Mouse (Mus musculus) stomach, adult 2 months (tissue): Measurements from ENCODE around the gene Cd48. TPM values are rescaled to one million over a fixed set of nuclear protein-coding genes. Genes with fewer than 3 reads are reported as not detected.

Source experiments
- polyA plus RNA-seq: library from polyadenylated mRNA; depleted of rRNA; stranded (reverse); fragments of >200 nt; gene quantifications from 2 replicates; pipeline ENCODE4 v1.2.3, GENCODE M21; 2012; rRNA removed

Cd48 gene
- polyA plus RNA-seq = 0.29 and 0.30 TPM in 2 replicates

GRCm38 (mm10) chr1:171681531-171682299, at the start of gene Cd48:
Gene Cd48 (plus strand): TSS chr1:171682009.

GRCm38 (mm10) chr1:171652734-171653133, 29.1 kb upstream of the Cd48 start, which contains the start of gene Slamf7:
Gene Slamf7 (minus strand): TSS chr1:171653035.

Other genes starting within 250 kb of the Cd48 start
- gene F11r, start 244.5 kb upstream of the Cd48 start, polyA plus RNA-seq = 43.0 and 50.4 TPM in 2 replicates
- gene Alyref2, start 178.5 kb upstream of the Cd48 start, polyA plus RNA-seq = 0.88 and 2.0 TPM in 2 replicates
- gene Itln1, start 146.7 kb upstream of the Cd48 start, polyA plus RNA-seq = 2.5 and 36.8 TPM in 2 replicates
- 0.10 TPM in 1 of 2 replicates, not detected in the other for gene Cd244a, start 122.8 kb upstream of the Cd48 start, polyA plus RNA-seq
- gene Ly9, start 74.6 kb upstream of the Cd48 start, polyA plus RNA-seq = 0.12 and 0.25 TPM in 2 replicates
- gene Slamf7, start 29.0 kb upstream of the Cd48 start, polyA plus RNA-seq = 0.05 and 0.23 TPM in 2 replicates
- not detected in 2 replicates for gene Slamf1, start 85.1 kb downstream of the Cd48 start, polyA plus RNA-seq
- gene Cd84, start 157.7 kb downstream of the Cd48 start, polyA plus RNA-seq = 0.16 and 0.50 TPM in 2 replicates
- 0.02 TPM in 1 of 2 replicates, not detected in the other for gene Gm10521, start 213.7 kb downstream of the Cd48 start, polyA plus RNA-seq
- gene Slamf6, start 235.5 kb downstream of the Cd48 start, polyA plus RNA-seq = 0.03 TPM in 1 of 2 replicates, not detected in the other